Mouse (Mus musculus): ENCODE results near the gene Dpf3. TPM values are rescaled to one million over a fixed set of nuclear protein-coding genes. Genes with fewer than 3 reads are reported as not detected.

Dpf3 gene
- polyA plus RNA-seq, 1 experiment from 2014 or later: 1.4 TPM

DNA sequence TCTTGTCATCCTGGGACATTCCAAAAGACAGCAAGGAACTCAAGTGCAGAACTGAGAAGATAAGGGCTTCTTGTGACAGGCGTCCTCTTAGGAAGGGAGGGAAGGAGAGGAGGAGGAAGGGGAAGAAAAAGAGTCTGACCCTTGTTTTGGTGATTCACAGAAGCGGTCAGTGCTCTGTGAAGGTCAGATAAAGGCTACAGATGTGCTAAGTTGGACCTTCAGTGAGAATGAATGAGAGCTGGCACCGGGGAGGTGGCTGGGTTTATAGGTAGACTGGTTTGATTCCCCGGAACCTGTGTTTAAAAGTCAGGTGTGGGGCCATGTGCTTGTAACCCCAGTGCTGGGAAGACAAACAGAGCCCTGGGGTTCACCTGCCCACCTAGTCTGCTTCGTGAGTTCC lies 41.1 kb upstream of the Dpf3 start:
- TF ChIP-seq EP300 (IDR thresholded peaks at IDR 0.05): no peak
- TF ChIP-seq CTCF (IDR thresholded peaks at IDR 0.05): no peak
- H3K27ac ChIP-seq (ENCODE audit: low read length): no peak overlapping the region
- no peak overlapping the region for H3K4me3 ChIP-seq (ENCODE audit: low read depth, low read length)
- no peak overlapping the region for H3K9ac ChIP-seq (replicated peaks; ENCODE audit: low read depth)
- no peak for ATAC-seq
- H3K27me3 ChIP-seq (replicated peaks; ENCODE audit: insufficient read depth, low read length): no peaks in the 10 kb centered on the region
- no peak overlapping the region for H3K4me2 ChIP-seq (replicated peaks; ENCODE audit: low read depth, low read length)
- H3K4me1 ChIP-seq (ENCODE audit: insufficient read depth, low read depth, low read length): no peaks in the 10 kb centered on the region
- no peak for DNase-seq (ENCODE audit: low spot score)
- 77% methylated on average over 5 of the region's 5 CpGs for WGBS
- no peaks in the 10 kb centered on the region for H3K9me3 ChIP-seq (ENCODE audit: low read length)
- H3K36me3 ChIP-seq (ENCODE audit: insufficient read depth, low read length): no peaks in the 10 kb centered on the region

DNA sequence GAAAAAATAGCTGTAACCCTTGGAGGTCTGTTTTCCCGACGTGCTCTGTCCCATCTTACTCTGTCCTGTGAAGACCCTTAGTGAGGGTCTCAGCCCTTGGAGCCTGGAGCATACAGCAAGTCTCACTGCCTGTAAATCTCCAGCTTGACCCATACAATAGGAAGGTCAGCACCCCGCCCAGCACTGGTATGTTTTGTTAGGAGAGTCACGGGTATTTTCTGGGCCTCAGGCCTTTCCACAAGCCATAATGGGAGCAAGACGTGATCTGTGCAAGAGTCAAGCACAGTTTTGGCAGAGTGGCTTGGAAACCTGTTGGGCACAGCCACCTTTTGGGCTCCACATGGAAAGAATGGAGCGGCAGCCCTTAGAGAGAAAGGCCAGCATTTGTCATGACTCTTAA lies 40.3 kb upstream of the Dpf3 start:
- 74% methylated on average over 6 of the region's 6 CpGs for WGBS
- H3K36me3 ChIP-seq (ENCODE audit: insufficient read depth, low read length): no peaks in the 10 kb centered on the region
- H3K27ac ChIP-seq (ENCODE audit: low read length): no peak overlapping the region
- no peak overlapping the region for H3K9ac ChIP-seq (replicated peaks; ENCODE audit: low read depth)
- no peaks in the 10 kb centered on the region for H3K27me3 ChIP-seq (replicated peaks; ENCODE audit: insufficient read depth, low read length)
- H3K4me1 ChIP-seq (ENCODE audit: insufficient read depth, low read depth, low read length): no peaks in the 10 kb centered on the region
- H3K4me3 ChIP-seq (ENCODE audit: low read depth, low read length): no peak overlapping the region
- DNase-seq (ENCODE audit: low spot score) (no peak), ATAC-seq (no peak)
- no peak overlapping the region for H3K4me2 ChIP-seq (replicated peaks; ENCODE audit: low read depth, low read length)
- TF ChIP-seq EP300 (IDR thresholded peaks at IDR 0.05) (no peak), CTCF (IDR thresholded peaks at IDR 0.05) (no peak)
- H3K9me3 ChIP-seq (ENCODE audit: low read length): no peaks in the 10 kb centered on the region

DNA sequence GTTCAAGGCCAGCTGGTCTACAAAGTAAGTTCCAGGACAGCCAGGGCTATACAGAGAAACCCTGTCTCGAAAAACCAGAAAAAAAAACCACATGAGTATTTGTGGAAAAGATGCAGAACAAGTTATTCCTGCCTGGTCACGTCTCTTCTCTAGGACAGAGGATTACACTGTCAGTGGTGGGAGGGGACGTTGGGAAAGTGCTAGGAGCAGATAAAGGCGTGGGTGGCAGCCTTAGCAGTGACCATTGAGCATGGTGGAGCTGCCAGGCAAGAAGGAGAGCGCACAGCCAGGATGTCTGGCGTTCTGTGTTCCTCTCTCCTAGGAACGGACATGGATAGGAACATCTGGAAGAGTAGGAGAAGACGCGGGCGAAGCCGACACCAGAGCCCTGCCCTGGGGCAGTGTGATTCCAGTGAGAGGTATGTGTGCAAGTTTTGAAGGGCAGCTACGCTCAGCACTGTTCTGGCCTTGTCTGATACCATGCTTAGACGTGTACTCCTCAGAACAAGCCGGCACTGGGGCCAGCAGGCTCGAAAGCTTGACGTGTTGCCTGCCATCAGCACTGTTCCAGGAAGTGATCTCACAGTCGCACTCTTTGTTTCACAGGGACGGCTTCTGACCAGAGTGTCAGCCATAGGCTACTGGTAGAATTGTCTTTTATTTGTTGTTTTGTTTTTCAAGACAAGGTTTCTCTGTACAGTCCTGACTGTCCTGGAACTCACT lies 38.5 kb upstream of the Dpf3 start:
- no peak overlapping the region for H3K4me2 ChIP-seq (replicated peaks; ENCODE audit: low read depth, low read length)
- DNase-seq (ENCODE audit: low spot score) (no peak), ATAC-seq (peak; percentile 17; the same call in 1 of the 2 replicates)
- H3K27me3 ChIP-seq (replicated peaks; ENCODE audit: insufficient read depth, low read length): no peaks in the 10 kb centered on the region
- no peaks in the 10 kb centered on the region for H3K9me3 ChIP-seq (ENCODE audit: low read length)
- H3K4me1 ChIP-seq (ENCODE audit: insufficient read depth, low read depth, low read length): no peaks in the 10 kb centered on the region
- H3K36me3 ChIP-seq (ENCODE audit: insufficient read depth, low read length): no peaks in the 10 kb centered on the region
- 63% methylated on average over 18 of the region's 18 CpGs for WGBS
- no peak overlapping the region for H3K9ac ChIP-seq (replicated peaks; ENCODE audit: low read depth)
- TF ChIP-seq CTCF (IDR thresholded peaks at IDR 0.05): no peak
- TF ChIP-seq EP300 (IDR thresholded peaks at IDR 0.05): no peak
- no peak overlapping the region for H3K27ac ChIP-seq (ENCODE audit: low read length)
- no peak overlapping the region for H3K4me3 ChIP-seq (ENCODE audit: low read depth, low read length)

DNA sequence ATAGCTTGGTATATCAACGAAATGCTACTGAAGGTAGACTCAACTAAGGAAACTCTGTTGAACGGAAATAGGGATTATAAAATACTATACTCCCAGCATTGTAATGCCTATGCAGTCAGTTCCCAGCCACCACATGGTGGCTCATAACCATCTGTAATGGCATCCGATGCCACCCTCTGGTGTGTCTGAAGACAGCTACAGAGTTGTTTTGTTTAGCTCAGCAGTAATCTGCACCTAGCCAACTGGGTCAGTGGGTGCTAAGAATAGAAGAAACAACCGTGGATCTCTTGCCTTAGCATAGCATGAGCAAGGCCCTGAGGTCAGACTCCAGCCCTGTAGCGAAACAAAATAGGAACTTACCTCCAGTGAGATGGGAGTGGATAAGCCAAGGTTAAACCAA lies 36.8 kb upstream of the Dpf3 start:
- Histone ChIP-seq H3K9me3 (ENCODE audit: low read length) (no peaks in the 10 kb centered on the region), H3K9ac (replicated peaks; ENCODE audit: low read depth) (no peak overlapping the region), H3K4me2 (replicated peaks; ENCODE audit: low read depth, low read length) (no peak overlapping the region), H3K27me3 (replicated peaks; ENCODE audit: insufficient read depth, low read length) (no peaks in the 10 kb centered on the region), H3K4me3 (ENCODE audit: low read depth, low read length) (no peak overlapping the region), H3K36me3 (ENCODE audit: insufficient read depth, low read length) (no peaks in the 10 kb centered on the region), H3K27ac (ENCODE audit: low read length) (no peak overlapping the region), H3K4me1 (ENCODE audit: insufficient read depth, low read depth, low read length) (no peaks in the 10 kb centered on the region)
- TF ChIP-seq CTCF (IDR thresholded peaks at IDR 0.05): no peak
- no peak for TF ChIP-seq EP300 (IDR thresholded peaks at IDR 0.05)
- WGBS: 84% methylated on average over 5 of the region's 5 CpGs
- ATAC-seq: no peak
- no peak for DNase-seq (ENCODE audit: low spot score)

DNA sequence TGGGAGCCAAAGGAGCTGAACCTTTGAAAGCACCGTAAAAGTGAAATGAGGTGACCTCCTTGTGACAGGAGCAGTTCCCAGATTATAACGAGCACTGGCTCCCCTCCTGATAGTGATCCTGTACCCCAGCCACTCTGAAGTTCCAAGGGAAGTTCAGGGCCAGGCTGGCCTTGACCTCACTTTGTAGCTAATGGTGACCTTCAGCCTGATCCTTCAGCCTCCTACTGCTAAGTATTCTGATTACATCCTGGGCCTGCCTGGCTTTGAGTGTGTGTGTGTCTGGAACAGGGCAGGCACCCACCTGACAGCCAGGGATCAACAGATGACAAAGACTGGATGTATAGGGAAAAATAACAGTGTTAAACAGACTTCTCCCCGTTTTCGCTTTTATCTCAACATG lies 36.4 kb upstream of the Dpf3 start:
- ATAC-seq (no peak), DNase-seq (ENCODE audit: low spot score) (no peak)
- WGBS: 78% methylated on average over 4 of the region's 4 CpGs
- Histone ChIP-seq H3K27me3 (replicated peaks; ENCODE audit: insufficient read depth, low read length) (no peaks in the 10 kb centered on the region), H3K9ac (replicated peaks; ENCODE audit: low read depth) (no peak overlapping the region), H3K4me2 (replicated peaks; ENCODE audit: low read depth, low read length) (no peak overlapping the region), H3K36me3 (ENCODE audit: insufficient read depth, low read length) (no peaks in the 10 kb centered on the region), H3K27ac (ENCODE audit: low read length) (no peak overlapping the region), H3K9me3 (ENCODE audit: low read length) (no peaks in the 10 kb centered on the region), H3K4me3 (ENCODE audit: low read depth, low read length) (no peak overlapping the region), H3K4me1 (ENCODE audit: insufficient read depth, low read depth, low read length) (no peaks in the 10 kb centered on the region)
- no peak for TF ChIP-seq CTCF (IDR thresholded peaks at IDR 0.05)
- no peak for TF ChIP-seq EP300 (IDR thresholded peaks at IDR 0.05)

DNA sequence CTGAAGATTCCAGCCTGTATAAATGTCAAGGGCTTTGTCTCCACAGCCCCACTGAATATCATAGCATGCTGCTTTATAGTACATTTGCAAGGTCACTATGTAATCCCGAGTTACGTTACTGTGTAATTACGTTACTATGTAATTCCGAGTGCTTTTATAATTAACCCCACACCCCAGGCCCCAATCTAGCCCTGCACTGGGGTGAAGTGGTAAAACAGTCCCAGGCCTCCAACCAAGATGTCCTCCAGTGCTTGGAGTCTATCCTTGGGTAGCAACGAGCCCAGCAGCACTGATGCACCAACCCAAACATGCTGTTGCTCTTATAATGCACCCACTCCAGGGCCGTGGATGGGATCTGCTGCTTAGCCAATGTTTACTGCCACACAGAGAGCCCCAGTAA lies 35.5 kb upstream of the Dpf3 start:
- WGBS: 93% methylated on average over 6 of the region's 6 CpGs

More for the DNA sequence above, 35.5 kb upstream of the Dpf3 start:
- Histone ChIP-seq H3K36me3 (ENCODE audit: insufficient read depth, low read length) (no peaks in the 10 kb centered on the region), H3K9me3 (ENCODE audit: low read length) (no peaks in the 10 kb centered on the region), H3K27ac (ENCODE audit: low read length) (no peak overlapping the region), H3K4me1 (ENCODE audit: insufficient read depth, low read depth, low read length) (no peaks in the 10 kb centered on the region), H3K27me3 (replicated peaks; ENCODE audit: insufficient read depth, low read length) (no peaks in the 10 kb centered on the region), H3K9ac (replicated peaks; ENCODE audit: low read depth) (no peak overlapping the region), H3K4me2 (replicated peaks; ENCODE audit: low read depth, low read length) (no peak overlapping the region), H3K4me3 (ENCODE audit: low read depth, low read length) (no peak overlapping the region)
- no peak for DNase-seq (ENCODE audit: low spot score)
- ATAC-seq: no peak
- TF ChIP-seq CTCF (IDR thresholded peaks at IDR 0.05) (no peak), EP300 (IDR thresholded peaks at IDR 0.05) (no peak)
